Mouse (Mus musculus) T-helper 1 cell (primary cell): Measurements from ENCODE around the gene Ankrd54.
"Not testable (repeated sequence)": the region's sequence is repeated elsewhere in the genome, so short reads cannot be mapped to it uniquely, and the experiment has no call there.

ENCODE experiments used
- in situ Hi-C: fragments of 300-600 bp; cut with MboI, MseI; formaldehyde crosslinking; loops from one replicate; pipeline ENCODE4 v1.15.1; 2025; ENCODE audit warnings: high pct_unique_total_duplicates

The Ankrd54 gene

DNA sequence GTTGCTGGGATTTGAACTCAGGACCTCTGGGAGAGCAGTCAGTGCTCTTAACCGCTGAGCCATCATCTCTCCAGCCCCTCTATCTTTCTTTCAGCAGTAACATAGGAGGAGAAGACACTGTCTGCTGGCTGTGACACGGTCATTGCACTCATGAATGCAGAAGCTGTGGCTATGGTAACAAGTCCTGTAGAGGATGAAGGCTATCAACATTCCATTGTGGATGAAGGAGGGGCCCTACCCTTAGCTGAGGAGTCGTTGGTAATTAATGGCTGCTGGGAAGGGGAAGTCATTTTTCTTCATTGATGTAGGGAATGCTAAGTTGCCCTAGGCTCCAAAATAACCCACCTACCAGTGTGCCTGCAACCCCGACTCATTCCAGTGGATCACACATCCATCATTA, 44.5 kb downstream of the Ankrd54 start:
- in situ Hi-C loops = no loop called here

DNA sequence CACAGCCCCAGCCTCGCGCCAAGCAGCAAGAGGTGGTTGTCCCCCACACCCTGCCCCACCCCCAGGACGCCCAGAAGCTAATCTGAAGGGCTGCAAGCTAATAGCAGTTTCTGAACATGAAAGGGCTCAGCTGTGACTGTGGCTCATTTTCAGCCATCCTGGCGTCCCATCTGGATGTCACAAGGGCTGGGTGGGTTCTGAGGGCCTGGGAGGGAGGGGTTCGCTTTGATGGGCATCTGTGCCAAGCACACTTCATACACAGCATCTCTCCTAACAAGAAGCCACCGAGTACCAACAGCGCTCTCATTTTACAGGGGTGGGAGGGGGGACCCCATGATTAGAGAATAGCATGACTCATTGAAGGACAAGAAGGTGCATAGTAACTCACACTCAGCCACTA, 49.3 kb downstream of the Ankrd54 start:
- in situ Hi-C loops = no loop called here

DNA sequence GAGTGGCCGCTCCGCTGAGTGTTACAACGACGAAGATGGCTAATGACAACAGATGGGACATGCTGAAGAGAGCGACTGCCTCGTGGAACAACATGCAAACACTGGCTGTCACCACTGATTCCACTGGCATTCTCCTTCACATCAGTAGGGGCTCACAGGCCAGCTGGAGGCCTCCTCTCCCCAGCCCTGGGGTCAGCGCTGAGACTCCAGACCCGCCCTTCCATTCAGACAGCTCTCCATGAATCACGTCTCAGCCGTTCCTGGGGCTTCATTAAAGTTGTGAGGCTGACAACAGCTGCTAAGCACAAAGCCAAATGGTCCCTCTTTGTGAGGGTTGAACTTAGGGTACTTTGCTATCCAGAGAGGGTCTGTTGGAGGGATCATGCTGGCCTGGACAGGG, 51.1 kb downstream of the Ankrd54 start:
- in situ Hi-C loops = no loop called here

DNA sequence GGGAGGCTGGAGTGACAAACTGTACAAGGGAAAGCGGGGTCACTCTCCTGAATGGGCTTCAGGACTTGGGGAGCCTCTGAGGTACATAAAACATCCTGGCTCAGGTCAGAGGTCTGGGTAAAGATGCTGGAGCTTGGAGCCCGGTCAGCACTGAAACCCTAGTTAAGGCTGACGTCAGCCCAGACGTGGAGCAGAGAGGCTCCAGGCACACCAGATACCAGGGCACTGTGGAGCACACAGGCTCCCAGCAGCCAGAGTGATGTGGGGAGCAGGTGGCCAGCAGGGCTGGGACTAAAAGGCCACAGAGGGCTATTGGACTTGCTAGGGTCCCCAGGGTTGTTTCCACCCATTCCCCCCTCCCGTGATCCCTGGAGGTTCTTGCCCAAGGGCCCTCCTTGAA, 53.0 kb downstream of the Ankrd54 start:
- in situ Hi-C loops = no loop called here

DNA sequence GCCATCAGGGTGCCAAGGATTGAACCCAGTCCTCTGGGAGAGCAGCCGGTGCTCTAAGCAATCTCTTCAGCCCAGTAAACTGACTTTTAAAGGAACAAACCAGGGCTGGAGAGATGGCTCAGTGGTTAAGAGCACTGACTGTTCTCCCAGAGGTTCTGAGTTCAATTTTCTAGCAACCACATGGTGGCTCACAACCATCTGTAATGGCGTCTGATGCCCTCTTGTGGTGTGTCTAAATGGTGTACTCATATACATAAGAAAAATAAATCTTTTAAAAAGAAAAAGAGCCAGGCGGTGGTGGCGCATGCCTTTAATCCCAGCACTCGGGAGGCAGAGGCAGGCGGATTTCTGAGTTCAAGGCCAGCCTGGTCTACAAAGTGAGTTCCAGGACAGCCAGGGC, 54.9 kb downstream of the Ankrd54 start:
- in situ Hi-C loops = not testable (repeated sequence)

DNA sequence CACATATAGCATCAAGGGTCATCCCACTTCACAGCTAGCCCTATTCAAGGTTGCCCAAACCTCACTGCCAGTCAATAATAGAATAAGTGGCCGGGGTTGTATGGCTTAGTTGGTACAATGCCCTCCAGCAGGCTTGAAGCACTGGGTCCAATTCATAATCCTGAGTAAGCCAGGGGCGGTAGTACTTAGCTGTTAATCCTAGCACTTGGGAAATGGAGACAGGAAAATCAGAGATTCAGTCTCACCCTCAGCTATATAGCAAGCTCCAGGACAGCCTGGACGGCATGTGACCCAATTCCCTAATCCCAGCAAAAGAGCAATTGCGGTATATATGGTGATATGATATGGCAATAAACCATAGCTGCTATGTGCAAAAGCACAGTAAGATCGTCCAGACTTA, 55.6 kb downstream of the Ankrd54 start:
- in situ Hi-C loops = no loop called here

DNA sequence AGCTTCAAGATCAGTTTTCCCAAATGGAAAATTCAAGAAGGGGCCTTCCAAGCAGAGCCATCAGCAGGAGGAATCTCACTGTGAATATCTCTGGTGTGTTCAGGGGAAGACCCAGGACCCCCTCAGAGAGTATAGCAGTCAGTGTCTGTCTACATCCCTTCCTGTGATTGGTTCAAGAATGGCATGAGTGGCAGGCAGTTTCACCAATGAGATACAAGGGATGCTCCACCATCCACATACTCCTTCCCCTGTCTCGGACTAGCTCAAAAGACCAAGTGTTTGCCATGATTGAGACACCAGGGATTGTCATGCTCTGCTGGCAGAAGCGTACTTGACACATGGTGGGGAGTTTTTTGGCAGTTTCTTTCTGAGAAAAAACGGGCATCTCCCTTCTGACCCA, 56.1 kb downstream of the Ankrd54 start:
- in situ Hi-C loops = no loop called here

DNA sequence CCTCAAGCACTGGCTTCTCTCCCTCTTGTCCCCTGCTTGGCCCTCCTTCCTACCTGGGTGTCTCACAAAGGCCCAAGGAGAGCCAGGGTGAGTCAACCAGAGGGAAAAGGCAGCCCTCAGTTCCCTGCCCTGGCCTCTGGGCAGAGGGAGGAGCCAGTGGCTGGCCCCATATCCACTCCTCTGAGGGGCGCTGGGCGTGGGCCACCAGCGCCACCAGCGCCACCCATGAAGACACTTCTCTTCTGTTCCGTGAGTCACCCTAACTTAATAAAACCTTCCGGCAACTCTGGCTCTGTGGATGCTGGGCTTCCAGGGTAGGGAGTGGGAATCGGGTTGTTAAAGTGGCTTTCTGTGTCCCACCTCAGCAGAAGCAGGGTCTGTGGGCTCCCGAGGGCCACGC, 57.1 kb downstream of the Ankrd54 start:
- in situ Hi-C loops = no loop called here
